Mouse (Mus musculus) MEL (cell line): ENCODE results near the gene Lyrm1. TPM values are rescaled to one million over a fixed set of nuclear protein-coding genes. Genes with fewer than 3 reads are reported as not detected.

ENCODE experiments used
- DNase-seq: peaks from one replicate; pipeline ENCODE4 v3.0.0; 2011; ENCODE audit warnings: low read depth, low spot score
- H3K27ac ChIP-seq: 2 replicates; pipeline ENCODE4 v1.5.1; 2012; ENCODE audit warnings: low read depth, mild to moderate bottlenecking, control low read depth, low read length, moderate library complexity; ENCODE audit not compliant: control insufficient read depth
- H3K27me3 ChIP-seq, 2 experiments: fragments of 150-350 bp in 1 of 2; sonication (generic) in 1 of 2; 2 replicates each; pipeline ENCODE4 v1.6.1; 2012; ENCODE audit warnings: low read length in 2 of 2, mild to moderate bottlenecking in 2 of 2, improper control_type of control experiment in 1 of 2, moderate library complexity in 1 of 2; ENCODE audit not compliant: insufficient read depth in 2 of 2, control insufficient read depth in 1 of 2
- H3K36me3 ChIP-seq, 2 experiments: 2 replicates each; pipeline ENCODE4 v1.6.1; 2012 to 2014; ENCODE audit warnings: low read length in 2 of 2, improper control_type of control experiment in 1 of 2, inconsistent platforms in 1 of 2, mild to moderate bottlenecking in 1 of 2; ENCODE audit not compliant: insufficient read depth in 2 of 2, control insufficient read depth in 1 of 2
- H3K4me1 ChIP-seq, 2 experiments: fragments of 150-350 bp in 1 of 2; sonication (generic) in 1 of 2; 2 replicates each; pipeline ENCODE4 v1.6.1; 2012; ENCODE audit warnings: low read length in 2 of 2, improper control_type of control experiment in 1 of 2, mild to moderate bottlenecking in 1 of 2; ENCODE audit not compliant: insufficient read depth in 2 of 2, control insufficient read depth in 1 of 2
- H3K4me3 ChIP-seq, 2 experiments: fragments of 150-350 bp in 1 of 2; sonication (generic) in 1 of 2; 2 replicates each; pipeline ENCODE4 v1.5.1; 2012; ENCODE audit warnings: low read depth in 2 of 2, low read length in 2 of 2, mild to moderate bottlenecking in 2 of 2, moderate library complexity in 2 of 2, control low read depth in 1 of 2, improper control_type of control experiment in 1 of 2; ENCODE audit not compliant: control insufficient read depth in 1 of 2, insufficient read depth in 1 of 2
- H3K79me2 ChIP-seq: 2 replicates; pipeline ENCODE4 v1.6.1; 2012; ENCODE audit warnings: mild to moderate bottlenecking, low read length, moderate library complexity; ENCODE audit not compliant: control insufficient read depth, poor library complexity, insufficient read depth
- H3K9ac ChIP-seq: 2 replicates; pipeline ENCODE4 v1.6.1; 2012; ENCODE audit warnings: low read depth, mild to moderate bottlenecking, control low read depth, low read length, moderate library complexity; ENCODE audit not compliant: control insufficient read depth, poor library complexity, severe bottlenecking
- H3K9me3 ChIP-seq: fragments of 150-350 bp; sonication (generic); replicated peaks from 2 replicates; pipeline ENCODE4 v1.6.1; 2012; ENCODE audit warnings: mild to moderate bottlenecking, low read length, improper control_type of control experiment, moderate library complexity; ENCODE audit not compliant: insufficient read depth
- BHLHE40 ChIP-seq: IDR thresholded peaks from 2 replicates; pipeline ENCODE4 v1.6.1; 2012; ENCODE audit warnings: low read depth, mild to moderate bottlenecking, inconsistent platforms, low read length, improper control_type of control experiment, borderline replicate concordance
- CHD1 ChIP-seq: IDR thresholded peaks from 2 replicates; pipeline ENCODE4 v1.6.1; 2012; ENCODE audit warnings: low read depth, mild to moderate bottlenecking, inconsistent platforms, low read length, improper control_type of control experiment
- CTCF ChIP-seq, 3 experiments: IDR thresholded peaks in 2 of 3; conservative IDR thresholded peaks in 1 of 3; 2 replicates each; pipeline ENCODE4 v1.5.1; 2011 to 2012; ENCODE audit warnings: low read length in 3 of 3, low read depth in 2 of 3, mild to moderate bottlenecking in 2 of 3, improper control_type of control experiment in 1 of 3, inconsistent platforms in 1 of 3, mixed read lengths in 1 of 3, moderate library complexity in 1 of 3; ENCODE audit not compliant: control insufficient read depth in 1 of 3, insufficient read depth in 1 of 3, poor library complexity in 1 of 3, severe bottlenecking in 1 of 3
- ELF1 ChIP-seq: IDR thresholded peaks from 2 replicates; pipeline ENCODE4 v1.6.1; 2014; ENCODE audit warnings: low read depth, mild to moderate bottlenecking, inconsistent platforms, low read length, improper control_type of control experiment, moderate library complexity
- GABPA ChIP-seq: IDR thresholded peaks from 2 replicates; pipeline ENCODE4 v1.6.1; 2012; ENCODE audit warnings: low read depth, mild to moderate bottlenecking, inconsistent platforms, low read length, improper control_type of control experiment, moderate library complexity
- GATA1 ChIP-seq: IDR thresholded peaks from 2 replicates; pipeline ENCODE4 v1.6.1; 2011; ENCODE audit warnings: low read depth, low read length, improper control_type of control experiment
- HCFC1 ChIP-seq: IDR thresholded peaks from 2 replicates; pipeline ENCODE4 v1.6.1; 2012; ENCODE audit warnings: low read depth, mild to moderate bottlenecking, inconsistent platforms, low read length, improper control_type of control experiment, moderate library complexity
- JUND ChIP-seq: IDR thresholded peaks from 2 replicates; pipeline ENCODE4 v1.6.1; 2011; ENCODE audit warnings: low read depth, mild to moderate bottlenecking, improper control_type of control experiment, low read length
- MEF2A ChIP-seq: IDR thresholded peaks from 2 replicates; pipeline ENCODE4 v1.6.1; 2014; ENCODE audit warnings: low read depth, mild to moderate bottlenecking, inconsistent platforms, low read length, improper control_type of control experiment; ENCODE audit not compliant: poor library complexity, insufficient replicate concordance, severe bottlenecking; ENCODE audit errors: extremely low read depth
- MXI1 ChIP-seq: IDR thresholded peaks from 2 replicates; pipeline ENCODE4 v1.6.1; 2011; ENCODE audit warnings: mild to moderate bottlenecking, low read depth, low read length, improper control_type of control experiment
- MYC ChIP-seq: IDR thresholded peaks from 2 replicates; pipeline ENCODE4 v1.6.1; 2011; ENCODE audit warnings: low read depth, mild to moderate bottlenecking, low read length, improper control_type of control experiment, moderate library complexity
- NRF1 ChIP-seq: IDR thresholded peaks from 2 replicates; pipeline ENCODE4 v1.6.1; 2014; ENCODE audit warnings: low read depth, mild to moderate bottlenecking, inconsistent platforms, low read length, improper control_type of control experiment, moderate library complexity; ENCODE audit not compliant: poor library complexity, insufficient read depth, severe bottlenecking
- RCOR1 ChIP-seq: IDR thresholded peaks from 2 replicates; pipeline ENCODE4 v1.6.1; 2012; ENCODE audit warnings: low read depth, mild to moderate bottlenecking, inconsistent platforms, low read length, improper control_type of control experiment
- SMC3 ChIP-seq: IDR thresholded peaks from 2 replicates; pipeline ENCODE4 v1.6.1; 2011; ENCODE audit warnings: low read depth, low read length, improper control_type of control experiment
- TAL1 ChIP-seq: IDR thresholded peaks from 2 replicates; pipeline ENCODE4 v1.6.1; 2012; ENCODE audit warnings: mild to moderate bottlenecking, inconsistent platforms, low read length, moderate library complexity, mixed read lengths
- TBP ChIP-seq: IDR thresholded peaks from 2 replicates; pipeline ENCODE4 v1.8.0; 2011; ENCODE audit warnings: low read depth, low read length, improper control_type of control experiment
- UBTF ChIP-seq: IDR thresholded peaks from 2 replicates; pipeline ENCODE4 v1.6.1; 2012; ENCODE audit warnings: low read depth, mild to moderate bottlenecking, inconsistent platforms, low read length, improper control_type of control experiment, moderate library complexity, borderline replicate concordance; ENCODE audit not compliant: insufficient read depth
- USF1 ChIP-seq: IDR thresholded peaks from 2 replicates; pipeline ENCODE4 v1.6.1; 2014; ENCODE audit warnings: low read depth, mild to moderate bottlenecking, inconsistent platforms, low read length, improper control_type of control experiment, moderate library complexity
- USF2 ChIP-seq, 2 experiments: IDR thresholded peaks; 2 replicates each; pipeline ENCODE4 v1.6.1; 2011 to 2012; ENCODE audit warnings: improper control_type of control experiment in 2 of 2, low read length in 2 of 2, borderline replicate concordance in 1 of 2, inconsistent platforms in 1 of 2, low read depth in 1 of 2, mild to moderate bottlenecking in 1 of 2; ENCODE audit not compliant: insufficient read depth in 1 of 2
- ZC3H11A ChIP-seq: IDR thresholded peaks from 2 replicates; pipeline ENCODE4 v1.6.1; 2012; ENCODE audit warnings: low read depth, mild to moderate bottlenecking, inconsistent platforms, low read length, improper control_type of control experiment
- ZMIZ1 ChIP-seq: IDR thresholded peaks from 2 replicates; pipeline ENCODE4 v1.6.1; 2012; ENCODE audit warnings: low read depth, mild to moderate bottlenecking, inconsistent platforms, low read length, improper control_type of control experiment, moderate library complexity
- ZNF384 ChIP-seq: IDR thresholded peaks from 2 replicates; pipeline ENCODE4 v1.6.1; 2012; ENCODE audit warnings: low read depth, mild to moderate bottlenecking, inconsistent platforms, low read length, improper control_type of control experiment
- polyA plus RNA-seq, 2 experiments: library from polyadenylated mRNA; stranded (reverse) in 1 of 2; unstranded in 1 of 2; fragments of >175 nt in 1 of 2; fragments of >200 nt in 1 of 2; gene quantifications; 2 replicates each; pipeline versions ENCODE4 v1.2.1 to v1.2.4; 2012; ENCODE audit warnings: low replicate concordance in 2 of 2, low read depth in 1 of 2; ENCODE audit not compliant: insufficient read length in 2 of 2, insufficient read depth in 1 of 2, missing spikeins in 1 of 2
- total RNA-seq: library from RNA; depleted of rRNA; stranded (reverse); fragments of 300-350 nt; gene quantifications from 2 replicates; pipeline ENCODE4 v1.2.3, GENCODE M21; 2012

Gene Lyrm1
- total and polyA plus RNA-seq, 3 experiments, result 4.0 to 4.4 TPM; not detected in 1

DNA sequence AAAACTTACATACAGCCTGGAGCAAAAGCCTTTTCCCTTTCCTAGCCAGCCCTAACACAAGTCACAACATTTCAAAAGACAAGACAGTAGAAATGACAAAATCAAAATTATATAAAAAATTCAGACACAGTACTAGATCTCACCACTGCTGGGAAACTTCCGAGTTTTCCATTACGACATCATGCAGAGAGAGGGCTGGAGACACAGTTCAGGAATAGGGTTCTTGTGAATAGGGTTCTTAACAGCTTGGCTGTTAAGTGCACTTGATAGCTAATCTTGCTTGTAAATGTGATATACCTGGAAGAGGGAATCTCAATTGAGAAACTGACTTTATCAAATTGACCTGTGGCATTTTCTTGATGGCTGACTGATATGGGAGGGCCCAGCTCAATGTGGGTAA is 14.4 kb upstream of the Lyrm1 start:
- H3K27me3 ChIP-seq, result no peaks in the 10 kb centered on the region
- peaks cover 0 to 7% of the 10 kb centered on the region in 2 experiments; a peak in 2 of 4 replicates for H3K36me3 ChIP-seq
- no peak overlapping the region for H3K9ac ChIP-seq
- 0 out of 2 replicates have a peak, but pooled peaks have one; percentile 31 for TF ChIP-seq GATA1
- TF ChIP-seq ZNF384, result no peak
- TF ChIP-seq, all 39 proteins: peak for 1
- Histone ChIP-seq H3K4me1 (no peaks in the 10 kb centered on the region; a peak in 1 of 4 replicates), H3K79me2 (no peaks in the 10 kb centered on the region), H3K27ac (no peak overlapping the region), H3K9me3 (no peaks in the 10 kb centered on the region), H3K4me3 (no peak overlapping the region)
- no peak for DNase-seq

GRCm38 (mm10) chr7:119887887-119888286 is 7.8 kb upstream of the Lyrm1 start:
- Histone ChIP-seq H3K4me1 (no peaks in the 10 kb centered on the region), H3K9me3 (no peaks in the 10 kb centered on the region), H3K4me3 (no peak overlapping the region), H3K27ac (no peak overlapping the region), H3K36me3 (no peaks in the 10 kb centered on the region), H3K79me2 (peaks cover 2% of the 10 kb centered on the region), H3K9ac (no peak overlapping the region), H3K27me3 (no peaks in the 10 kb centered on the region)
- TF ChIP-seq MXI1, result no peak
- TF ChIP-seq RCOR1, result peak; percentile 36; the same call in 1 of the 2 replicates
- DNase-seq, result no peak

DNA sequence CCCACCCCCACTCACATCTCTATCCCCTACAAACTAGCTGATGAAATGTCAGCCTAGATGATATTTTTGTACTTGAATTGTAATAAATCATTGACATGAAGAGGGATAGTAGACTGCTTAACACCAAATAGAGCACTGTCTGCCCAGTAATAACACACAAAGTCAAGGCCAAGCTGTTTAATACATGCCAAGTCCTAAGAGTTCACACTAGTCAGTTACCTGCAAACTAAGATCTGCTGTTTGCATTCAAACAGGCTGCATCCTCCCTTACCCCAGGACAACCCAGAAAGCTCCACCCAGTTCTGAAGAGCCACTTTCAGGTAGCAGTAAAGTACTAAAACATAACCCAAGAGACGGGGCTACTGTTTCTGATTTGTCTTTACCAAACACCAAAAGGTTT is 3.5 kb upstream of the Lyrm1 start:
- peaks cover 5 to 13% of the 10 kb centered on the region in 2 experiments for H3K4me1 ChIP-seq
- H3K4me3 ChIP-seq, result no peak overlapping the region
- H3K9ac ChIP-seq, result no peak overlapping the region
- H3K9me3 ChIP-seq, result no peaks in the 10 kb centered on the region
- H3K27me3 ChIP-seq, result no peaks in the 10 kb centered on the region
- H3K27ac ChIP-seq, result no peak overlapping the region
- H3K36me3 ChIP-seq, result peaks cover 0 to 16% of the 10 kb centered on the region in 2 experiments; a peak in 2 of 4 replicates
- no peak for TF ChIP-seq TBP
- no peak for TF ChIP-seq CTCF (IDR thresholded peaks at IDR 0.05 in 2 of 3, conservative IDR thresholded peaks at IDR 0.05 in 1 of 3; ENCODE audit: control insufficient read depth in 1 of 3, insufficient read depth in 1 of 3, low read depth in 2 of 3, low read length in 3 of 3, poor library complexity in 1 of 3, severe bottlenecking in 1 of 3)
- no peak for TF ChIP-seq JUND
- TF ChIP-seq USF2 (IDR thresholded peaks at IDR 0.05; ENCODE audit: borderline replicate concordance in 1 of 2, insufficient read depth in 1 of 2, low read depth in 1 of 2, low read length in 2 of 2), result no peak
- no peak for TF ChIP-seq BHLHE40
- no peak for TF ChIP-seq ELF1
- no peak for TF ChIP-seq USF1
- no peak for TF ChIP-seq SMC3
- TF ChIP-seq ZMIZ1, result no peak
- no peak for TF ChIP-seq NRF1
- no peak for TF ChIP-seq MEF2A
- TF ChIP-seq MYC, result no peak
- TF ChIP-seq UBTF, result no peak
- no peak for TF ChIP-seq GABPA
- TF ChIP-seq HCFC1, result no peak
- no peak for TF ChIP-seq CHD1
- TF ChIP-seq ZC3H11A, result no peak
- no peak for TF ChIP-seq TAL1
- TF ChIP-seq, all 39 proteins: peak for 0
- DNase-seq, result no peak
- peaks cover 2% of the 10 kb centered on the region for H3K79me2 ChIP-seq
